Mouse (Mus musculus): ENCODE data around the gene Camkk2.

Gene Camkk2

DNA sequence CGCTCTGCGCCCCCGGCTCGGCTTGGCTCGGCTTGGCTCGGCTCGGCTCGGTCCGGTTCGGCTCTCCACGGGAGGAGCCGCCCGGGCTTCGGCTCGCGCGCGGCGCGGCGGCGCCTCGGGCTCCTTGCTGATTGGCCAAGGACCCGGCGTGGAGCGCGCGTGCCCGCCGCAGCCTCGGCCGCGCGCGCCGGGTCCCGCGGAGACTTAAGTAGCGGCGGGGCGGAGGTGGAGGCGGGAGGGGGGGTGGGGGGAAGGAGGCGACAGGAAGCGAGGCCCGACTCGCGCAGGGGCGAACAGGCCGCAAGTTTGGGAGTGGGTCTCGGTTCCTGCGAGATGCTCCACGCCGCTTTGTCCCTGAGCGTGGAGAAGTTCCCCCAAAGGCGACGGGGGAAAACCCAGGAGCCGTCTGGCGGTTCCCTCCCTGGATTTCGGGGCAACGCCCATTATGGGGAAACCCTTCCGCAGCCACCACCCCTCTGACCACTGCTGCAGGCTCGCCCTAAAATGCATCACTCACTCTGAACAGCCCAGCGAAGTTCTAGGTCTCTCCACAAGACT is at the start of gene Camkk2:
Gene Camkk2, minus strand, starts transcription at position 133 of the 558 bp plus-strand sequence.
- DNase-seq (ENCODE audit: low spot score in 2 of 2): peak; percentile 45 to 63

DNA sequence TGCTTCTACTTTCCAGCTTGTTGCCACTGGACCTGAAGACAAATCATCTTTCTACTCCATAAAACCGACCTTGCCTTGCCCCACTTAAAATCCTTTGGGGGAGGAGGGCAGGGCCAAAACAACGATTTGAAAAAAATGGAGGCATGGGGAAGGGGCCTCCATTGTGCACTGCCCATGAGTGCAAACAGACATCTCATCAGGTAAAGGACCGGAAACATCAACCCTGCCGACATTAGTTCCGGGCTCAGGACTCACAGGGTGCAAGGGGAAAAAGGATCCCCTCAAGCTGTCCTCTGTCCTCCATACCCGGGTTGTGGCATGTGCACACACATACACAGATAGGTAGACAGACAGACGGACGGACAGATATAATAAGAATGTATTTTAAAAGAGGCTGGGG is 45.9 kb upstream of the Camkk2 start:
- DNase-seq (ENCODE audit: low spot score in 2 of 2): no peak

DNA sequence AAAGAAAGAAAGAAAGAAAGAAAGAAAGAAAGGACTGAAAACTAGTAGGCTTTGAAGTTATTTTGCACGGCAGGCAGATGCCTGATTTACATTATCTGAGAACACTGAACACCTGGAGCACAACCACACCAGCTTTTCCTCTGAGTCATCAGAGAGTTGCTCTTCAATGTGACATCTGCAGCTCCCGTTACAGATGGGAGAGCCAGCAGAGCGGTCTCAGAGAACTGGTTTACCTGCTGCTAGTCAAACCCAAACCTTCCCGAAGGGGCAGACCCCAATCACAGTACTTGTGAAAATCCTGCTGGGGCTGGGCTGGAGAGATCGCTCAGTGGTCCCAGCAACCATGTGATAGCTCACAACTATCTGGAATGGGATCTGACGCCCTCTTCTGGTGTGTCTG is 45.2 kb upstream of the Camkk2 start:
- DNase-seq (ENCODE audit: low spot score in 2 of 2): no peak

DNA sequence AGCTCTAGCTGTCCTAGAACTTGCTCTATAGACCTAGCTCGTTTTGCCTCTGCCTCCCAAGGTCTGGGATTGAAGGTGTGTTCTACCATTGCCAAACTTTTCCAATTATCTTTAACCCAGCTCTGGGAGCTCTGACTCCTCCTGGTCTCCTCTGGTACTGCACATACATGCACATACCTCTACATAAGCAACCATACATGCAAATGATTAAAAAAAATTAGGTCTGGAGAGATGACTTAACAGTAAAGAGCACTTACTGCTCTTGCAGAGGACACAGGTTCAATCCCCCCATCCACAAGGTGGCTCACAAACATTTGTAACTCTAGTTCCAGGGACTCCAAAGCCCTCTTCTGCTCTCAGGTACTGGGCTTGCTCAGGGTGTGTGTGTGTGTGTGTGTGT is 44.8 kb upstream of the Camkk2 start:
- no peak for DNase-seq (ENCODE audit: low spot score in 2 of 2)

DNA sequence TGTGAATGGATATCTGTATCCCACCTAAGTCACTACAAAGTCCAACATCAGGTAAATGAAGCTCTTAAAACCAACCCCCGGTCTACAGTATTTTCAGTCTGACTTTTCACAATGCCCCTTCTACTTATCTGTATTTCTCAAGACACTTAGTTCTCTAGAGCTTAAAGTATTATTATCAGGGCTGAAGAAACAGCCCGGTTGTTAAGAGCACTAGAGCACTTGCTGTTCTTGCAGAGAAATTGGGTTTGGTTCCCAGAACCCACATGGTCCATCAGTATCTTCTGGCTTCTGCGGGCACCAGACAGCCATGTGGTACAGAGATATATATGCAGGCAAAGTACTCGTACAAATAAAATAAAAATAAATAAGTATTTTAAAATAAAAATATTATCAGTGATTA is 43.2 kb upstream of the Camkk2 start:
- DNase-seq (ENCODE audit: low spot score in 2 of 2): no peak

DNA sequence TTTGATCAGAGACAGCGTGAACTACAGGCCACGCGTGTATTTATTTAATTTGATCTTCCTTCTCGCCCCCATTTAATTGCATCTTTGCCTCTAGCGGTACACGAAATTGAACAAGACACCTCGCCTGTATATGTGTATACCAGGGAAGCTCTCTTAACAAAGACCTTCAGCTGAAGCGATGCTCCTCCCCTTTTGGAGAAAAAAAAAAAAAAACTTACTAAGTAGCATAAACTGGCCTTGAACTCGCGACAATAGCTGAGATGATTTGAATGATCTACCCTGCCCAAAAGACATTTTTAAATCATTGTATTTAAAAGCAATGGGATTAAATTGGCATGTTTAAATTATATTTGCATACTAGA is 42.3 kb upstream of the Camkk2 start:
- no peak for DNase-seq (ENCODE audit: low spot score in 2 of 2)

DNA sequence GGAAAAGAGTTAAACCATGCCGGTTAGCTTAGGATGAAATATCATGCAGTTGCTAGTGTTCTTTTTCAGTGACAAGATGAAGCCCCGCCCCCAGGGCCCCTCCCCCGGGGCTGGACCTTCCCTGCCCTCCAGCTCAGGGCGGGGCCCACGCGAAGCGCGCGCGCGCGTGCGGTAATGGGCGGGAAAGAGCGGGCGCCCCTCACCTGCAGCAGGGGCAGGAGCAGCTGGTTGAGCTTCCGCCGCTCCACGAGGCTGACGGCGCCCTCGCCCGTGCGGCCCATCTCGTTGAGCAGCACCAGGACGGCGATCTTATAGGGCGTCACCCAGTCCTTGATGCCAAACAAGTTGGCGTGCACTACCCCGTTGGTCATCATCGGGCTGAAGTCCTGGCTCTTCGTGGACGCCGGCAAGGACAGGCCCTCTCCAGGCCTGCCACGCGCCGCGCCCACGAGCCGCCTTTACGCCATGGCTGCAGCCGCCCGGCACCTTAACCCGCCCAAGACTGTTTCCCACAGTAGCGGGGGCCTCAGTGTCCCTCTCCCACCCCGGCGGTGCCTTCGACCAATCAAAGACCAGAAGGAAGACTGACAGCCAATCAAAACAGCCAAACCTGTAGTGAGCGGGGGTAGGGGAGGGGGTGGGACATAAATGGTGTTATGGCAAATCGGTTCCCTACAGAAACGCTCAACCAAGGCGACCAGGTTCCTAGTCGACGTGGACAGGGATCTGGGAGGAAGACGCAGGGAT is 41.7 kb upstream of the Camkk2 start, which contains the start of gene Anapc5:
Gene Anapc5, minus strand, starts transcription at position 563 of the 747 bp plus-strand sequence.
- DNase-seq (ENCODE audit: low spot score in 2 of 2): peak; percentile 78 to 79

DNA sequence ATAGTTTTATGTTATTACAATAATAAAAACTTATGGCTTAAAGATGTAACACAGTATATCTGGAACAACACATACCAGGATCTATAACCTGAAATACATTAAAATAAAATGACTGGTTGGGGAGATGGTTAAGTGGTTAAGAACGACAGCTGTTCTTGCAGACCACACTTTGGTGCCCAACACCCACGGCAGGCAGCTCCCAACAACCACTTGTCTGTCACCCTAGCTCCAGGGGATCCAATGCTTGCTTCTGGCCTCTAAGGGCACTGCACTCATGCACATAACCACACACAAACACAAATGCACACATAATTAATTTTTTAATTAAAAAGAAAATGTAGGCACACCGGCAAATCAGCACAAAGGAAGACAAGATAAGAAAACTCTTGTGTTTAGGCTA is 33.5 kb upstream of the Camkk2 start:
- DNase-seq (ENCODE audit: low spot score in 2 of 2): no peak

DNA sequence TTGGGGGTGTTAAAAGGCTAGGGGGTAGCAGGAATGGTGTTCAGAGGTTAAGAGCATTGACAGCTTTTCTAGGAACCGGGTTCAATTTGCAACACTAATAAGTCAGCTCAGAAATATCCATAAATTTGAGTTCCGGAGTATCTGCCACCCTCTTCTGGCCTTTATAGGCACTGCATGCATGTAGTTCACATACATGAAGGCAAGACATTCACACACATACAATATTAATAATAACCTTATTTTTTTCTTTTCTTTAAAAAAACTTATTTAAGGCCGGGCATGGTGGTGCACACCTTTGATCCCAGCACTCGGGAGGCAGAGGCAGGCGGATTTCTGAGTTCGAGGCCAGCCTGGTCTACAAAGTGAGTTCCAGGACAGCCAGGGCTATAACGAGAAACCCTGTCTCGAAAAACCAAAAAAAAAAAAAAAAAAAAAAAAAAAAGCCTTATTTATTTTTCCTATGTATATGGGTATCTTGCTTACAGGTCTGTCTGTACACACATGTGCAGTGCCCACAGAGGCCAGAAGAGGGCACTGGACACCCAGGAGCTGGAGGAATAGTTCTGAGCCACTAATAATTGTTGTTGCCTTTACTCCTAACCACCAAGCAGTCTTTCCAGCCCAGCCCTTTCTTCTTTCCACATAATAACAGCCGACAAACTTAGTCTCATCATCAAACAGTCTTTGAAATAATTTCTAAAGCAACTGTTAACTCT is 32.3 kb upstream of the Camkk2 start:
- peak in 1 of 2 experiments; percentile 30 for DNase-seq (ENCODE audit: low spot score in 2 of 2)

DNA sequence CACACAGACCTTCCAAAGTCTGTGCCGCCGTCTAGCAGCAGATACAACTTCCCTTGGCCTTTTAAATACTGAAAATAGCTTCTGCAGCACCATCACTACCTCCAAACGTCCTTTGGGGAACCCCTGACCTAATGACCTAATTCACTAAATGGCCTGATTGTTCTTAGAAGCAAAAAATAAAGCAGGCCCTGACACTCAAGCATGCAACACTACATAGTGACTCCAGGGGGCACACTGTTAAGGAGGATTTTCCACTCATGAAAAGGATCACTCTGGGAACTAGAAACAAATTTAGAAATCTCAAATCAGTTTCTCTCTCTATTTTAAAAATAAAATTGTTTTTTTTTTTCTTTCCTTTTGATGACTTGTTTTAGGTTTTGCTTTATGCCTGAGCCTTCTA is 26.3 kb upstream of the Camkk2 start:
- no peak for DNase-seq (ENCODE audit: low spot score in 2 of 2)

DNA sequence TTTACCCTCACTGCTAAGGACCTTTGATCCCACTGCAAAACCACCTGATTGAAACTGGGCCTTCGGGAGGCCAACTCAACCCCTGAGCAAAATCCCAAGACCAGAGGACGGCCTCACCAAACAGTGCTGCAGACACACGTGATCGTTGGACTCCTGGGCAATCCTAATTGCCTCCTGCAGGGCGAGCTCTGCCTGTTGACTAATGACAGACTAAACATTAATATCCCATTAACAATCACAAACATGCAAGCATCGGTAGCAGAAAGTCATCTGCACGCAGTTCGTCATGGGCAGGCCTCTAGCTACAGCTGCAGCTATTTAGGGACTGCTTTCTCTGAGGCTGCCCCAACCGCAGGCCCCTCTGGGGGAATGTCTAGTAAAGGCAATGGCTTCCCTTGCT is 23.5 kb upstream of the Camkk2 start:
- no peak for DNase-seq (ENCODE audit: low spot score in 2 of 2)

DNA sequence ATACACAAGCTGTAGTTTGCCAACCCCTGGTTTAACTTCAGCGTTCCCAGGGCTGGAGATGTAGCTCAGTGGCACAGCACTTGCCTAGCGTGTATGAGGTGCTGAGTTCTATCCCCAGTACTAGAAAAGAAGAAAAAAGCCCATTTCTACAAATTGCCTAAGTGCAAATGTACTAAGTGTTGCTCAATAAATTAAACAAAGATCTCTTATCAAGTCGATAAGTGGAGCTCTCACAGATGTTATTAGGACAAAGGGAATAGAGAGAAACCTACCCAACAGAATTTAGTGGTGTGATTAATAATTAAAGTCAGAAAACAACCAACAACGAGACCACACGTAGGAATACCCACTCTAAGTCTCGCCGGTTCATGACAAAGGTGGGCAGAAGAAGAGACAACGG is 22.5 kb upstream of the Camkk2 start:
- DNase-seq (ENCODE audit: low spot score in 2 of 2): no peak

DNA sequence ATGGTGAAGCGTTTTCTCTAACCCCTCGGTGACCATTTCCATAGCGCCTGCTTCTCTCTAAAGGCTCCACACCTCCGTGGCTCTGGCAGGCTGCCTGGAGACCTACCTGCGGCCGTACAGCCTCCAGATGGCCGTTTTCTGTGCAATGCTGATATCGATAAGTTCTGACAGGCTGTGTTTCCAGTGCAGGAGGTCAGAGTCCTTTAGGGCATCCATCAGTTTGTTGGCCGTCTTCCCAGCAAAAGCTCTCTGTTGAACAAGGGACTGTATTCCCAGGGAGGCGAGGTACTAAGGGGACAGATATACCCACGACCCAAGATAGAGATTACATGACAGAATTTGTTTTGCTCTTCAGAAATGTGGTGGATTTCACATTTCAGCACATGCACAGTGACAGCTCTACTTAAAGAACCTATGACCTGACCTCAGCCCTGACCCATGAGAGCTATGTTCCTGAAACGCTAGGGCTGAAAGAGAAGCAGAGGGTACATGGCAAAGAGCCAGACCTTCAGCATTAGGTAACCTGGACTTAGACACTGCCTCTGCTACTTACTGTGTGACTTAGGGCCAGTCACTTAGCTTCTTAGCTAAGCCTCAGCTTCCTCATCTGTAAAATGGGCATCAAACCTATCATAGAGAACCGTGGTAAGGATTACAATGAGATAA is 21.3 kb upstream of the Camkk2 start:
- no peak for DNase-seq (ENCODE audit: low spot score in 2 of 2)

DNA sequence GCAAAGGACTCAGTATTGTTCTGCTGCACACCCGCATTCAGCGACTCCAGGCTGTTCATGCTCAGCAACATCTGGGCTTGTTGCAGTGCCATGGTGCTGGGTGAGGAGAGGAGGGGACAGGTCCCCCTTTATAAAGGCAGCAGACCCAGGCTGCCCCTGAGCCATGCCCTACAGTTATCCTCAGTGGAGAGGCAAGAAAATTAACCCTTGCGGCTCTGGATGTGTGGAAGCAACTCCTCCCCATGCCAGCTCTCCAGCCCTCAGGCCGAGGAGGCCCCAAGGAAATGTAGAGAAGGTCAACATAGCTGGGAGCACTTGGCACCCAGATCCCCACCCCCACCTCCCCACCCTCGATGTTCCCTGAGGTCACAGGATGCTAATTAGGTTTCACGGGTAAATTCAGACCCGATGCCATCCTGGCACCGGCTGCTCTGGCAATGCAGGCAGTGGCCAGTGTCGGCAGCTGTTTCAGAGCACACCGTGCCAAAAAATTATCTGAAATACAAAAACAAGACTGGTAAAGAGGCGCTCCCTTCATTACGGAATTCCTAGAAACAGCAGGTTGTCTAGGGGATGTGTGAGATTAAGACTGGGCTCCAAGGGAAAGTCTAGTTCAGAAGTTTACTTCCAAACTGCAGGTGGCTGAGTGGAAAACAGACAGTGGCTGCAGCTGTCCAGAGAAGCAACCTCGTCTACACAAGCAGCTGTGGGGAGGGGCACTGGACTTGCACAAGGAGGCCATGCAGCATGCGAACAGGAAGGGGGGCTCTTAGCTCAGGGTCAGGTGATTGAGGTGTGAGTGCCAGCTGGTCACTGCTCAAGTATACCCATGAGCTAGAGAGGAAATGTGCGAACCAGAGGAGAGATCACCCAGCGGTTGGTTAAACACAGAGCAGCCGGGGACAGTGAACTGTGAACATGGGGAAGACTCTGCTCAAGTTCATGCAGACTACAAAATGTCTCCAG is 20.5 kb upstream of the Camkk2 start:
- no peak for DNase-seq (ENCODE audit: low spot score in 2 of 2)

DNA sequence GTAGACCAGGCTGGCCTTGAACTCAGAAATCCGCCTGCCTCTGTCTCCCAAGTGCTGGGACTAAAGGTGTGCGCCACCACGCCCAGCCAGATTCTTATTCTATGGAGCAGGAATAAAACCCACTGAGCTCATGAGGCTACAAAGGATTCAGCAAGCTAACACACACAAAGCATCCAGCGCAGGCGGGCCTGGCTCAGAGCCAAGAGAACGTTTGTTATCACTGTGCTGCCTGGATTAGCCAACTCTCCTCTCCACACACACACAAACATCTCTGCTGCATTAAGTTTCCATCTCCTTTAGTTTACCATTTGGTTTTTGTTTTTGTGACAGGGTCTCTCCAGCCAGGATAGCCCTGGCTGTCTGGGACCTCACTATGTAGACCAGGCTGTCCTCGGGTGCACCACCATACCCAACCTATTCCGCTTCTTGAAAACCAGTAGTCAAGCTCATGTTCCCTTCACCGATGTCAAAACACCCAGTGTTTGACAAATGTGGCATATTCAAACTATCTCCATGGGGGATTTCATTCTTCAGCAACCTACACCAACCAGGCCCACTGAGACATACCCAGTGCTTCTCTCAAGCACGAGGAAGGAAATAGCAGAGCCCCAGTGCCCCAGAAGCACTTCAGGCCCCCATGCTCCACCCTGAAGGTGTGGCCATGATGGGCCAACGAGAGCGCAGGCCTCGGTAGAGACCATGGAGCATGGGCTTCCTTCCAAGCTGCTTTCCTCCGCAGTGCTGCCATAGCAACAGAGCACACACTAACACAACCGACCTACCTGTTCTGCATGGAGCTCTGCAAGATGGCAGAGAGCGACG is 19.6 kb upstream of the Camkk2 start:
- DNase-seq (ENCODE audit: low spot score in 2 of 2): peak; percentile 64

DNA sequence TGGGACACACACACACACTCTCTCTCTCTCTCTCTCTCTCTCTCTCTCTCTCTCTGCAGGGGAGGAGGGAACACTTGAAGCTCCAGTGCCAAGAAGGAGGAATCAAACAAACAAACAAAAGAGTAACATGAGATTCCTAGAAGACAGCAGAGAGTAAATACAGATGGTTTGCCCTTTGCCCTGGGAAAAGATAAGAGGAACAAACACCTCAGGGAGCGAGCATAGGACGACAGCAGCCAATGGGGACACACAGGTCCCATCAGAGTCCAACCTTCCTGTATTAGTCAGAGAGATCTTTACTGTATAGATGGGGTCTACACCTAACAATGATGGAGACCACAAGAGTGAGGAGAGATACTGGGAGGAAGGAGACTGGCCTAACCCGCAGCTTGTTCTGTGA is 18.7 kb upstream of the Camkk2 start:
- no peak for DNase-seq (ENCODE audit: low spot score in 2 of 2)

DNA sequence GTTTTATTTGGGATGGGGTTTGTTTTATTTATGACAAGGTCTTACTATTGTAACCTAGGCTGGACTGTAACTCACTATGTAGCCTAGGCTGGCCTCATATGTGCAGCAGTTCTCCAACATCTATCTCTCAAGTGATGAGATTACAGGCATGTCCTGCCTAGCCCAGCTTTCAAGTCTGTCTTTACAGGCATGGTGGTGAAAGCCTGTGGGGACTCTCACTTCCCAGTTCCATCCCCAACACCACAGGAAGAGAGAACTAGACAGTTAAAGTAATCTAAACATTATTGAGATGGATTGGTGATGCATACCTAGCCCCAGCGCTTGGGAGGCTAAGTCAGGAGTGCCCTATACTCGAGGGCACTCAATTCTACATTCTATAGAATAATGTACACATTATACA is 9.5 kb upstream of the Camkk2 start:
- no peak for DNase-seq (ENCODE audit: low spot score in 2 of 2)

DNA sequence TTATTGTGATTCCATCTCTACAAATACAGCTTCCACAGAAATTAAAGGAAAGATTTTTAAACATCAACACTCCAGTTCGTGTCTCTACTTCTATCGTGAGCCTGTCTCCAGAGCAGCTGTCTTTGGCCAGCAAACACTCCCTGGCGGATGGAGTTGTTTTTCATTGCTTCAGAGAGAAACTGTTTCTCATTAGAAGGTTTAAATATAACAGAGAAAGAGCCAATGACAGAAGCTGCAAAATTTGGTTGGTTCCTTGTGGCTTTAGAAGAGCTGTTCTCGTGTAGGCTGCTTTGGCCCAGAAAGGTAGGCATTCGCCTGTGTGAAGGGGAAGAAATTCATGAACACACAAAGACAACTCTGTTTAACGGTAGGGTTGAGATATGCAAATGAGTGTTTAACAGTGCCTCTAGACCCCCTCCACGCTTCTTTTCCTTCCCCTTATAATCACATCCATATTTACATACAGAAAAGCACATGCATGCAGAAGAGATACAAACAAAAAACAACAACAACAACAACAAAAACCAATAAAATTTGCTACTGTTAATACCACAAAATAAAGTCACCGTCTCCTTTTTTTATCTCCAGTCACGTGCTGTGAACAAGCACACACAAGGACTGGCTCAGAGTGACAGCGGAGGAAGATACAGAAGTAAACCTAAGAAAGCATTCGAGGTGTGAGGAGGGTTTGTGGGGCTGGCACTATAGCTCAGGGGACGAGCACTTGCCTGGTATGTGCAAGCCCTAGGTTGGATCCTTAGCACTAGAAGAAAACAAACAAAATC is 7.0 kb upstream of the Camkk2 start:
- no peak for DNase-seq (ENCODE audit: low spot score in 2 of 2)

DNA sequence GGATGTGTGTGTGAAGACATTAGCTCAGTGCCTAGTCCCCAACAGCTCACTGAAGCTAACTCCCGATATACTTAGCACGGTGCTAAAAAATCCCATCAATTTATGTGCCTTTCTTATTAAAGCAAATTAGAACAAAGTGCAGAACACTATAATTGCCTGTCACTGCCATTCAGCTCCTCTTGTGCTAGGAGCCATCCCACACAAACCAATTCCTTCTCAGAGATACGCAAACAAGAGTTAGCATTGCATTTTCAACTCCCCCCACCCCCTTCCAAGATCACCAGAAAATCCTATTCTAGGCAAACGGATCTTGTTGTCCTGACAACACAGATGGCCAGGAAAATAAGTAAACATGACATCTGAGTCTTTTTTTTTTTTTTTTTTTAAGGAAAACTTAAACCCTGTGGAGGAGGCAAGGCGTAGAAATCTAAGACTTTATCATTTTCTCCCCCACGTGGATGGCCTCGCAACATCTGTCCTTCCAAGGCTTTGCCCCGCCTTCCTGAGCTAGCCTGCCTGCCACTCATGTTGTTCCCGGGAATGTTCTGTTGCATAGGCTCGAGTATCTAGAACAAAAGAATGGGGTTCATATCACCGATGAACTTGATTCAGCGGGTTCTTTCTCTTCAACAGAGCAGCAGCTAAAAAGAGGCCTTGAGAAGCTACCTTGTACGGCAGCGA is 4.7 kb upstream of the Camkk2 start:
- DNase-seq (ENCODE audit: low spot score in 2 of 2): no peak
